Mouse (Mus musculus): Measurements from ENCODE around the gene Dppa3. TPM values are rescaled to one million over a fixed set of nuclear protein-coding genes. Genes with fewer than 3 reads are reported as not detected.

The Dppa3 gene
- total RNA-seq, 2 experiments from 2014 or later: not detected

- Histone ChIP-seq H3K27ac (no peak overlapping the region), H3K4me3 (no peak overlapping the region)
- no peak for DNase-seq (ENCODE audit: low spot score in 2 of 2)
- no peak for TF ChIP-seq CTCF (conservative IDR thresholded peaks at IDR 0.05)
Measured at GRCm38 (mm10) chr6:122662551-122663264, 36.5 kb downstream of the Dppa3 start.

- no peak for DNase-seq (ENCODE audit: low spot score in 2 of 2)
- no peak overlapping the region for H3K27ac ChIP-seq
- no peak for TF ChIP-seq CTCF (conservative IDR thresholded peaks at IDR 0.05)
- H3K4me3 ChIP-seq: no peak overlapping the region
Measured at GRCm38 (mm10) chr6:122663596-122664206, 37.5 kb downstream of the Dppa3 start.

- DNase-seq (ENCODE audit: low spot score in 2 of 2): no peak
- no peak overlapping the region for H3K27ac ChIP-seq
- TF ChIP-seq CTCF (conservative IDR thresholded peaks at IDR 0.05): no peak
- no peak overlapping the region for H3K4me3 ChIP-seq
Measured at GRCm38 (mm10) chr6:122665866-122666265, 39.7 kb downstream of the Dppa3 start.

- H3K27ac ChIP-seq: no peak overlapping the region
- no peak overlapping the region for H3K4me3 ChIP-seq
- no peak for DNase-seq (ENCODE audit: low spot score in 2 of 2)
- no peak for TF ChIP-seq CTCF (conservative IDR thresholded peaks at IDR 0.05)
Measured at GRCm38 (mm10) chr6:122667715-122668114, 41.5 kb downstream of the Dppa3 start.

- H3K4me3 ChIP-seq: no peak overlapping the region
- no peak for TF ChIP-seq CTCF (conservative IDR thresholded peaks at IDR 0.05)
- no peak for DNase-seq (ENCODE audit: low spot score in 2 of 2)
- no peak overlapping the region for H3K27ac ChIP-seq
Measured at GRCm38 (mm10) chr6:122668823-122669222, 42.6 kb downstream of the Dppa3 start.

GRCm38 (mm10) chr6:122669406-122670200 lies 43.4 kb downstream of the Dppa3 start:
- peak; percentile 99 for TF ChIP-seq CTCF (conservative IDR thresholded peaks at IDR 0.05)
- peak overlapping the region; percentile 83 for H3K27ac ChIP-seq
- peak overlapping the region; percentile 60 for H3K4me3 ChIP-seq
- peak; percentile 96 to 99 for DNase-seq (ENCODE audit: low spot score in 2 of 2)

GRCm38 (mm10) chr6:122670201-122670551 lies 44.0 kb downstream of the Dppa3 start:
- Histone ChIP-seq H3K27ac (peak overlapping the region; percentile 83), H3K4me3 (peak overlapping the region; percentile 60)
- no peak for DNase-seq (ENCODE audit: low spot score in 2 of 2)
- no peak for TF ChIP-seq CTCF (conservative IDR thresholded peaks at IDR 0.05)

- no peak for TF ChIP-seq CTCF (conservative IDR thresholded peaks at IDR 0.05)
- Histone ChIP-seq H3K4me3 (no peak overlapping the region), H3K27ac (peak overlapping the region; percentile 83)
- no peak for DNase-seq (ENCODE audit: low spot score in 2 of 2)
Measured at GRCm38 (mm10) chr6:122670841-122671240, 44.6 kb downstream of the Dppa3 start.

- Histone ChIP-seq H3K27ac (no peak overlapping the region), H3K4me3 (no peak overlapping the region)
- no peak for TF ChIP-seq CTCF (conservative IDR thresholded peaks at IDR 0.05)
- no peak for DNase-seq (ENCODE audit: low spot score in 2 of 2)
Measured at GRCm38 (mm10) chr6:122672746-122673145, 46.5 kb downstream of the Dppa3 start.

Other genes with a start within 250 kb of the Dppa3 start
- 10 to 100 TPM; 70.3 to 71.6 TPM for gene Rimklb, start 127.6 kb upstream of the Dppa3 start, total RNA-seq (2021)
- gene Mfap5, start 120.6 kb upstream of the Dppa3 start, total RNA-seq (2021): not detected
- not detected for gene Aicda, start 72.6 kb upstream of the Dppa3 start, total RNA-seq (2021)
- gene Apobec1, start 24.0 kb upstream of the Dppa3 start, total RNA-seq (2021): 1 to 10 TPM; 1.5 to 2.3 TPM
- gene Gdf3, start 16.3 kb upstream of the Dppa3 start, total RNA-seq (2021): not detected
- gene Nanog, start 81.1 kb downstream of the Dppa3 start, total RNA-seq (2021): not detected
- 100 to 1,000 TPM; 104 to 109 TPM for gene Slc2a3, start 175.2 kb downstream of the Dppa3 start, total RNA-seq (2021)
- 10 to 100 TPM; 28.8 to 30.7 TPM for gene Foxj2, start 193.5 kb downstream of the Dppa3 start, total RNA-seq (2021)
- under 1 TPM; 0.54 to 0.61 TPM for gene C3ar1, start 229.8 kb downstream of the Dppa3 start, total RNA-seq (2021)
- 100 to 1,000 TPM; 201 to 210 TPM for gene Necap1, start 248.1 kb downstream of the Dppa3 start, total RNA-seq (2021)